Mouse (Mus musculus): Measurements from ENCODE around the gene Lgi4. TPM values are rescaled to one million over a fixed set of nuclear protein-coding genes. Genes with fewer than 3 reads are reported as not detected.

The Lgi4 gene
- polyA plus RNA-seq, 1 experiment from 2014 or later, result not detected

DNA sequence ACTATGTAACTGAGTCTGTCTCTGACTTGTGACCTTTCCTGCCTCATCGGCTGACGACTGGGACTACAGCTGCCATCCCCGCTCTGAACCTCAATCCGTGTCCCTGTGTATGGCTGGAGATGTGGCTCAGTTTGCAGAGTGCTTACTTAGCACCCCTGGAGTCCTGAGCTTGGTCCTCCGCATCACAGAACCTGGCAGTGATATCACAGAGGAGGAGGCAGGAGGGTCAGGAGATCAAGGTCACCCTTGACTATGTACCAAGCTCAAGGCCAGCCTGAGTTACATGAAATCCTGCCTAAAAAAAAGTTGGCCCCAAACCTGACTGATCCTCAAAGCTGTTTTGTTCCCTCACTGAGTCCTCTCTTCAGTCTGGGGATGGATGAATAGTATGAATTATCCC, 1.4 kb upstream of the Lgi4 start:
- Histone ChIP-seq H3K27me3 (ENCODE audit: insufficient read depth, low read length) (peaks cover 5% of the 10 kb centered on the region), H3K27ac (ENCODE audit: low read depth) (peak overlapping the region; percentile 91), H3K36me3 (replicated peaks; ENCODE audit: insufficient read depth, low read length) (no peaks in the 10 kb centered on the region), H3K9me3 (ENCODE audit: low read length) (no peaks in the 10 kb centered on the region), H3K4me1 (ENCODE audit: insufficient read depth) (peaks cover 1% of the 10 kb centered on the region; the same call in 1 of the 2 replicates), H3K4me2 (ENCODE audit: low read depth, low read length) (no peak overlapping the region), H3K9ac (replicated peaks) (no peak overlapping the region), H3K4me3 (ENCODE audit: low read depth, low read length) (no peak overlapping the region)
- ATAC-seq (no peak), DNase-seq (no peak)
- 62% methylated on average over 5 of the region's 5 CpGs for WGBS (ENCODE audit: insufficient replicate concordance)
- TF ChIP-seq CTCF (IDR thresholded peaks at IDR 0.05; ENCODE audit: low read depth), result no peak
- no peak for TF ChIP-seq EP300 (IDR thresholded peaks at IDR 0.05; ENCODE audit: low read depth)

DNA sequence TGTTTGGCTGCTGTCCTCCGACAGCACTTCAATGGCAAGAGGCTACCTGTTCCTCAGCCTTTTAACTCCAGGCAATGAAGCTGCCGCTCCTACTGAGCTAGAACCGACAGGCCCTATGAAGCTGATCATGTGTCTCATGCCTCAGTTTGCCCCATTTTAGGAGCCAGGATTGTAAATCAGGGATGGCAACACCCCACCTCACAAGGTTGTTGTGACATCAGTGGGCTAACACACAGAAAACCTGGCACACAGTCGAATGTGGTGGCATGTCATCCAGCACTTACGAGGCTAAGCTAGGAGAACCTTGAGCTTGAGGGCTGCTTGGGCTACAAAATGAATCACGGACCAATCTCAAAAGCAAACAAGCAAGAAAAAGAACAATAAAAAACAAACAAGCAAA, 931 bp upstream of the Lgi4 start:
- no peak for TF ChIP-seq CTCF (IDR thresholded peaks at IDR 0.05; ENCODE audit: low read depth)
- TF ChIP-seq EP300 (IDR thresholded peaks at IDR 0.05; ENCODE audit: low read depth), result no peak
- H3K27ac ChIP-seq (ENCODE audit: low read depth), result no peak overlapping the region
- no peak for DNase-seq

DNA sequence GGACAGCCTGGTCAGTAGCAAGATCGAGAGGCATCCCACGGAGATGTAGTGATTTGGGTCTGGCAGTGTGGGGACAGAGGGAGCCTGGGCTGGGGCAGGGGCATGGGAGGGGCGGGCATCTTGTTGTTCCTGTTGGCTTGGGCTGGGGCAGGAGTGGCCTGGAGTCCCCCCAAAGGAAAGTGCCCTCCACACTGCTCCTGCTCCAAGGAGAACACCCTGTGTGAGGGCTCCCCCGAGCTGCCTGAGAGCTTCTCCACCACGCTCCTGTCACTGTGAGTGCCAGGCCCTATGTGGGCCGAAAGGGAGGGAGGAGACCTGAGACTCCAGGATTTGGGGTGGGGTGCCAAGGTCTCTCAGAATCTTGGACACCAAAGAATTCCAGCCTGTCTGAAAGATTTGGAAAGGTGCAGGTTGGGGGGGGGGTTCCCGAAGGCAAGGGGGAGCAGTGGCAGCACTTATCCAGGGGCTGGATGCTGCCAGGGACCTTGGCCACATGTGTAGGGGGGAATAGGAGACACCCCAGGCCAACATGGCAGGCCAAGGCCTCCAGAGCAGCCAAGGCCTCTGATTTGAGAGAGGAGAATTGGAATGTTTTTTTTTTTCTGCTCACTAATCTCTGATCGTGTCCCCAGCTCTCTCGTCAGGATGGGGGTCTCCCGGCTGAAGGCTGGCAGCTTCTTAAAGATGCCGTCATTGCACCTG, 928 bp downstream of the Lgi4 start:
- TF ChIP-seq EP300 (IDR thresholded peaks at IDR 0.05; ENCODE audit: low read depth) (no peak), CTCF (IDR thresholded peaks at IDR 0.05; ENCODE audit: low read depth) (no peak)
- no peaks in the 10 kb centered on the region for H3K9me3 ChIP-seq (ENCODE audit: low read length)
- DNase-seq (no peak), ATAC-seq (no peak)
- H3K27ac ChIP-seq (ENCODE audit: low read depth), result no peak overlapping the region
- no peaks in the 10 kb centered on the region for H3K27me3 ChIP-seq (ENCODE audit: insufficient read depth, low read length)
- no peaks in the 10 kb centered on the region for H3K36me3 ChIP-seq (replicated peaks; ENCODE audit: insufficient read depth, low read length)
- no peak overlapping the region for H3K4me3 ChIP-seq (ENCODE audit: low read depth, low read length)
- H3K9ac ChIP-seq (replicated peaks), result no peak overlapping the region
- H3K4me2 ChIP-seq (ENCODE audit: low read depth, low read length), result no peak overlapping the region
- 76% methylated on average over 11 of the region's 11 CpGs for WGBS (ENCODE audit: insufficient replicate concordance)
- no peaks in the 10 kb centered on the region for H3K4me1 ChIP-seq (ENCODE audit: insufficient read depth)

More for the DNA sequence above, 931 bp upstream of the Lgi4 start:
- ATAC-seq, result no peak
- Histone ChIP-seq H3K4me2 (ENCODE audit: low read depth, low read length) (no peak overlapping the region), H3K36me3 (replicated peaks; ENCODE audit: insufficient read depth, low read length) (no peaks in the 10 kb centered on the region), H3K4me1 (ENCODE audit: insufficient read depth) (no peaks in the 10 kb centered on the region), H3K4me3 (ENCODE audit: low read depth, low read length) (no peak overlapping the region), H3K27me3 (ENCODE audit: insufficient read depth, low read length) (no peaks in the 10 kb centered on the region; the same call in 1 of the 2 replicates), H3K9ac (replicated peaks) (no peak overlapping the region), H3K9me3 (ENCODE audit: low read length) (no peaks in the 10 kb centered on the region)
- 70% methylated on average over 6 of the region's 6 CpGs for WGBS (ENCODE audit: insufficient replicate concordance)

DNA sequence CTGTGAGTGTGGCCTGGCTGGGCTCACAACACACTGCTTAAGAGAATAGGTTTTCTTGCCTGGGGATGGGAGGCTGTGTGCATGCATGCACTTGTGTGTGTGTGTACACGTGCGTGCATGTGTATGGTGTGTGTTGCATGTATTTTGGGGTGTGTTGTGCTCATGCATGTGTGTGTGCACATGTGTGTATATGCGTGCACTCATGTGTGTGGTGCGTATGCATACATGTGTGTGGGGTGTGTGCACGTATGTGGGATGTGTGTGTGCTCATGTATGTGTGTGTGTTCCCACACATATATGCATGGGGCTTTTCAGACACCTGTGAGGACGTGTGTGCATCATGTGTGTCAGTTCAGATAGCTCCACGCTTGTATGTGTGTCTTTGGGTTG, 1.5 kb downstream of the Lgi4 start:
- no peak for DNase-seq

DNA sequence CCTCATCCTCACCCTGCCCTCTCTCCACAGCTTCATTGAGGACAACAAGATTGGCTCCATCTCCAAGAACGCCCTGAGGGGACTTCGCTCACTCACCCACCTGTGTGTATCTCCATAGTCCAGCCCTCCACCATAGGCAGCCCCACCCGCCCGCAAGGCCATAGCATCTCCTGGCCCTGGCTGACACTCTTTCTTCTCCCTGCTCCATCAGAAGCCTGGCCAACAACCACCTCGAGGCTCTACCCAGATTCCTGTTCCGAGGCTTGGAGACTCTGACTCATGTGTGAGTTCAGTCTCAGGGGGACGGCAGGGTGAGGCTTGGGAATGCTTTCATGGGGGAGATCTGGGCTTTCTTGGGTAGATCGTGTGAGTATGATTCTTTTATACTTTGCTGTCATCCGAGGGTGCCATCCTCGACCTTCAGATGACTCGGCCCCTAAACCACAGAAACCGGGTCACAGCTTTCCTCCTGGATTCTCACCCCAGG, 4.0 kb downstream of the Lgi4 start:
- Histone ChIP-seq H3K4me1 (ENCODE audit: insufficient read depth) (no peaks in the 10 kb centered on the region), H3K4me3 (ENCODE audit: low read depth, low read length) (no peak overlapping the region), H3K9me3 (ENCODE audit: low read length) (no peaks in the 10 kb centered on the region), H3K36me3 (replicated peaks; ENCODE audit: insufficient read depth, low read length) (no peaks in the 10 kb centered on the region), H3K27me3 (ENCODE audit: insufficient read depth, low read length) (no peaks in the 10 kb centered on the region), H3K27ac (ENCODE audit: low read depth) (no peak overlapping the region), H3K9ac (replicated peaks) (no peak overlapping the region), H3K4me2 (ENCODE audit: low read depth, low read length) (no peak overlapping the region)
- no peak for ATAC-seq
- no peak for DNase-seq
- 76% methylated on average over 12 of the region's 12 CpGs for WGBS (ENCODE audit: insufficient replicate concordance)
- no peak for TF ChIP-seq CTCF (IDR thresholded peaks at IDR 0.05; ENCODE audit: low read depth)
- no peak for TF ChIP-seq EP300 (IDR thresholded peaks at IDR 0.05; ENCODE audit: low read depth)

More for the DNA sequence above, 1.5 kb downstream of the Lgi4 start:
- Histone ChIP-seq H3K27ac (ENCODE audit: low read depth) (no peak overlapping the region), H3K27me3 (ENCODE audit: insufficient read depth, low read length) (no peaks in the 10 kb centered on the region), H3K4me3 (ENCODE audit: low read depth, low read length) (no peak overlapping the region), H3K4me2 (ENCODE audit: low read depth, low read length) (no peak overlapping the region), H3K9me3 (ENCODE audit: low read length) (no peaks in the 10 kb centered on the region), H3K9ac (replicated peaks) (no peak overlapping the region), H3K36me3 (replicated peaks; ENCODE audit: insufficient read depth, low read length) (no peaks in the 10 kb centered on the region), H3K4me1 (ENCODE audit: insufficient read depth) (no peaks in the 10 kb centered on the region)
- 80% methylated on average over 7 of the region's 7 CpGs for WGBS (ENCODE audit: insufficient replicate concordance)
- no peak for TF ChIP-seq EP300 (IDR thresholded peaks at IDR 0.05; ENCODE audit: low read depth)
- no peak for ATAC-seq

DNA sequence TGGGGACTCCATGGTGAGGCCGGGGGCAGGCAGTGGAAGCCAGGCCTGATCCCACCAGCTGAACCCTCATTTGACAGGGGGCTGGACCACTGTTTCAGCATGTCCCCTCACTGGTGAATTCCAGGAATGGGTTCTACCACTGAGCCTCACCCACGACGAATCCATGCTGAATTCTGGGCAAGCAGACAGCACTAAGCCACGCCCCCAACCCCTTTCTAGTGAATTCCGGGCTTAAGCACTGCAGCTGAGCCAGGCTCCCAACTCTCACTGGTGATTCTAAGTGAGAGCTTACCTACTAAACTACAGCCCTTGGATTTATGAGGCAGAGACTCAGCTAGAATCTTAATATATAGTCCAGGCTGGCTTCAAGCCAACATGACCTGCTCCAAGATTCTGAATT, 8.7 kb downstream of the Lgi4 start:
- H3K4me1 ChIP-seq (ENCODE audit: insufficient read depth), result no peaks in the 10 kb centered on the region
- H3K27ac ChIP-seq (ENCODE audit: low read depth), result no peak overlapping the region
- H3K36me3 ChIP-seq (replicated peaks; ENCODE audit: insufficient read depth, low read length), result no peaks in the 10 kb centered on the region
- 43% methylated on average over 5 of the region's 5 CpGs for WGBS (ENCODE audit: insufficient replicate concordance)
- H3K9me3 ChIP-seq (ENCODE audit: low read length), result no peaks in the 10 kb centered on the region
- no peak for DNase-seq
- no peaks in the 10 kb centered on the region for H3K27me3 ChIP-seq (ENCODE audit: insufficient read depth, low read length)
- no peak overlapping the region for H3K4me3 ChIP-seq (ENCODE audit: low read depth, low read length)
- H3K4me2 ChIP-seq (ENCODE audit: low read depth, low read length), result no peak overlapping the region
- H3K9ac ChIP-seq (replicated peaks), result no peak overlapping the region
- TF ChIP-seq CTCF (IDR thresholded peaks at IDR 0.05; ENCODE audit: low read depth) (no peak), EP300 (IDR thresholded peaks at IDR 0.05; ENCODE audit: low read depth) (no peak)
- no peak for ATAC-seq

Data from liver, postnatal 0 days (tissue).